Mouse (Mus musculus) heart, embryonic 10.5 days (tissue): ENCODE results near the gene Sidt2. TPM values are rescaled to one million over a fixed set of nuclear protein-coding genes. Genes with fewer than 3 reads are reported as not detected.

ENCODE experiments used
- DNase-seq: peaks from one replicate; pipeline ENCODE4 v3.0.0-alpha.2; 2017; ENCODE audit warnings: low spot score
- H3K27ac ChIP-seq: fragments of 300-500 bp; sonication (generic); 2 replicates; pipeline ENCODE4 v1.5.1; 2016; ENCODE audit warnings: mild to moderate bottlenecking
- H3K27me3 ChIP-seq: fragments of 300-500 bp; sonication (generic); 2 replicates; pipeline ENCODE4 v1.6.1; 2016; ENCODE audit warnings: mild to moderate bottlenecking; ENCODE audit not compliant: poor library complexity, insufficient read depth, severe bottlenecking
- H3K36me3 ChIP-seq: fragments of 300-500 bp; sonication (generic); 2 replicates; pipeline ENCODE4 v1.6.1; 2016; ENCODE audit warnings: mild to moderate bottlenecking, moderate library complexity
- H3K4me1 ChIP-seq: fragments of 300-500 bp; sonication (generic); 2 replicates; pipeline ENCODE4 v1.6.1; 2016; ENCODE audit warnings: mild to moderate bottlenecking
- H3K4me3 ChIP-seq: fragments of 300-500 bp; sonication (generic); 2 replicates; pipeline ENCODE4 v1.5.1; 2016; ENCODE audit warnings: mild to moderate bottlenecking, moderate library complexity
- H3K9me3 ChIP-seq: fragments of 300-500 bp; sonication (generic); 2 replicates; pipeline ENCODE4 v1.6.1; 2016; ENCODE audit warnings: mild to moderate bottlenecking, moderate library complexity
- WGBS: fragments of 180-500 bp; shearing (Covaris S2); methylation state at CpG from one replicate; pipeline ENCODE4 v1.1.7; 2016; 5-methylcytosine and 5-hydroxymethylcytosine counted together
- polyA plus RNA-seq: library from polyadenylated mRNA; unstranded; fragments of >200 nt; fragmentation: Nextera tagmentation; extraction: Ambion mirVana; gene quantifications from 2 replicates; pipeline ENCODE4 v1.2.1, GENCODE M21; 2016

The Sidt2 gene
- polyA plus RNA-seq, 1 experiment from 2014 or later, result 37.2 TPM

- Histone ChIP-seq H3K4me3 (no peak overlapping the region), H3K9me3 (no peaks in the 10 kb centered on the region), H3K36me3 (peaks cover 55% of the 10 kb centered on the region), H3K4me1 (0 out of 2 replicates have a peak, but pooled peaks cover 8% of the 10 kb centered on the region), H3K27me3 (no peaks in the 10 kb centered on the region), H3K27ac (no peak overlapping the region)
- 69% methylated on average over 2 of the region's 2 CpGs for WGBS
- DNase-seq, result no peak
Measured at GRCm38 (mm10) chr9:45961855-45962254, 6.8 kb upstream of the Sidt2 start.

GRCm38 (mm10) chr9:45959661-45960060 is 4.6 kb upstream of the Sidt2 start:
- Histone ChIP-seq H3K27ac (no peak overlapping the region), H3K27me3 (no peaks in the 10 kb centered on the region), H3K4me1 (peaks cover 13% of the 10 kb centered on the region; the same call in 1 of the 2 replicates)

GRCm38 (mm10) chr9:45958851-45959250 is 3.8 kb upstream of the Sidt2 start:
- Histone ChIP-seq H3K27me3 (no peaks in the 10 kb centered on the region), H3K4me1 (peaks cover 20% of the 10 kb centered on the region), H3K9me3 (no peaks in the 10 kb centered on the region), H3K36me3 (peaks cover 28% of the 10 kb centered on the region), H3K4me3 (no peak overlapping the region), H3K27ac (no peak overlapping the region)
- DNase-seq, result no peak
- WGBS, result 62% methylated on average over 4 of the region's 4 CpGs

More at GRCm38 (mm10) chr9:45959661-45960060, 4.6 kb upstream of the Sidt2 start:
- no peak for DNase-seq
- peaks cover 35% of the 10 kb centered on the region for H3K36me3 ChIP-seq
- H3K9me3 ChIP-seq, result no peaks in the 10 kb centered on the region
- WGBS, result 83% methylated on average over 7 of the region's 7 CpGs
- no peak overlapping the region for H3K4me3 ChIP-seq

- H3K36me3 ChIP-seq, result peaks cover 22% of the 10 kb centered on the region
- 70% methylated on average over 7 of the region's 7 CpGs for WGBS
- no peak for DNase-seq
- peaks cover 24% of the 10 kb centered on the region for H3K4me1 ChIP-seq
- no peak overlapping the region for H3K4me3 ChIP-seq
- no peaks in the 10 kb centered on the region for H3K9me3 ChIP-seq
- H3K27me3 ChIP-seq, result no peaks in the 10 kb centered on the region
- no peak overlapping the region for H3K27ac ChIP-seq
Measured at GRCm38 (mm10) chr9:45958023-45958670, 3.1 kb upstream of the Sidt2 start.

- Histone ChIP-seq H3K27ac (peak overlapping the region; percentile 97), H3K9me3 (no peaks in the 10 kb centered on the region), H3K27me3 (no peaks in the 10 kb centered on the region), H3K4me1 (peaks cover 26% of the 10 kb centered on the region), H3K4me3 (peak overlapping the region; percentile 96), H3K36me3 (peaks cover 27% of the 10 kb centered on the region)
- 0% methylated on average over 63 of the region's 63 CpGs for WGBS
- peak; percentile 87 for DNase-seq
Measured at GRCm38 (mm10) chr9:45954294-45955106, 558 bp downstream of the Sidt2 start.

GRCm38 (mm10) chr9:45953511-45954293 is 1.4 kb downstream of the Sidt2 start:
- Histone ChIP-seq H3K4me1 (peaks cover 23% of the 10 kb centered on the region), H3K4me3 (peak overlapping the region; percentile 96), H3K27me3 (no peaks in the 10 kb centered on the region), H3K36me3 (peaks cover 35% of the 10 kb centered on the region), H3K9me3 (no peaks in the 10 kb centered on the region), H3K27ac (peak overlapping the region; percentile 97)
- WGBS, result 59% methylated on average over 13 of the region's 13 CpGs
- DNase-seq, result peak; percentile 74

GRCm38 (mm10) chr9:45952890-45953289 is 2.2 kb downstream of the Sidt2 start:
- Histone ChIP-seq H3K4me1 (peaks cover 22% of the 10 kb centered on the region), H3K9me3 (no peaks in the 10 kb centered on the region), H3K27me3 (no peaks in the 10 kb centered on the region), H3K4me3 (no peak overlapping the region), H3K27ac (no peak overlapping the region), H3K36me3 (peaks cover 43% of the 10 kb centered on the region)
- WGBS, result 82% methylated on average over 7 of the region's 7 CpGs
- DNase-seq, result peak; percentile 55

- Histone ChIP-seq H3K9me3 (no peaks in the 10 kb centered on the region), H3K27ac (no peak overlapping the region), H3K36me3 (peaks cover 52% of the 10 kb centered on the region), H3K4me3 (no peak overlapping the region), H3K27me3 (no peaks in the 10 kb centered on the region), H3K4me1 (peaks cover 22% of the 10 kb centered on the region)
- DNase-seq, result peak; percentile 72
- 90% methylated on average over 4 of the region's 4 CpGs for WGBS
Measured at GRCm38 (mm10) chr9:45952057-45952456, 3.0 kb downstream of the Sidt2 start.

- Histone ChIP-seq H3K27me3 (no peaks in the 10 kb centered on the region), H3K36me3 (peaks cover 98% of the 10 kb centered on the region), H3K9me3 (no peaks in the 10 kb centered on the region), H3K27ac (no peak overlapping the region), H3K4me1 (no peaks in the 10 kb centered on the region), H3K4me3 (no peak overlapping the region)
- 87% methylated on average over 10 of the region's 10 CpGs for WGBS
- DNase-seq, result peak; percentile 72
Measured at GRCm38 (mm10) chr9:45946872-45947183, 8.2 kb downstream of the Sidt2 start.

- Histone ChIP-seq H3K36me3 (peaks cover 98% of the 10 kb centered on the region), H3K4me3 (no peak overlapping the region), H3K9me3 (no peaks in the 10 kb centered on the region), H3K27me3 (no peaks in the 10 kb centered on the region), H3K4me1 (0 out of 2 replicates have a peak, but pooled peaks cover 3% of the 10 kb centered on the region), H3K27ac (no peak overlapping the region)
- peak; percentile 59 for DNase-seq
- whole genome bisulfite sequencing, result 83% methylated on average over 16 of the region's 16 CpGs
Measured at GRCm38 (mm10) chr9:45946182-45946871, 8.7 kb downstream of the Sidt2 start.

- Histone ChIP-seq H3K9me3 (no peaks in the 10 kb centered on the region), H3K4me1 (0 out of 2 replicates have a peak, but pooled peaks cover 4% of the 10 kb centered on the region), H3K27ac (no peak overlapping the region), H3K36me3 (peaks cover 100% of the 10 kb centered on the region), H3K4me3 (no peak overlapping the region), H3K27me3 (no peaks in the 10 kb centered on the region)
- DNase-seq, result no peak
- WGBS, result 90% methylated on average over 13 of the region's 13 CpGs
Measured at GRCm38 (mm10) chr9:45945721-45946120, 9.3 kb downstream of the Sidt2 start.
